ENCODE assay signal across 8 mouse cellular contexts in the genomic region with DNA sequence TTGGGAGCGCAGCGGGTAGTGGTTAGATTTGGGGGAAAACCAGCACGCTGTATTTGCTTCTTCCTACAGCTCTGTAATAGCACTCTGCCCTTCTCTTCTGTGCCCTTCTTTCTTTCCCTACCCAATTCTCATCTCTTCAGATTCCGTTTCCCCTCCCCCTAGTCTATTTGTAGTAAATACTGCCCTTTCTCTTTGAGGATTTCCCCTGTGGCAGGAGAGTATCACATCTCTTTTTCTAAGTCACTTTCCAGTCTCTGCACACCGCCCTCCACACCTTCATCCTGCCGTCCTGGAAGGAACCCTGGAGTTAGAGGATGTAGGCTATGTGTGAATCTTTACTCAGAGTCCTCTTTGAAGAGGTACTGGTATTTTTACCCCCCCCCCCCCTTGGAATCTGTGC. TPM values are rescaled to one million over a fixed set of nuclear protein-coding genes. Genes with fewer than 3 reads are reported as not detected.
DNase-seq lines count a peak whose midpoint lies in the region; ATAC-seq and TF ChIP-seq lines count a peak whose summit lies in the region.
"Had no signal": no experiment of that assay in that cellular context is flagged by ENCODE, and none has a peak within 500 bp of the region (broad histone marks: within the 10 kb centered on the region; RNA-seq: fewer than 3 reads in every experiment).

No protein-coding gene starts in this region.

- no peak overlapping the region for H3K27ac ChIP-seq in lung, embryonic 14.5 days (ENCODE audit: low read depth)
- no peak overlapping the region for H3K27ac ChIP-seq in forebrain, embryonic 11.5 days (ENCODE audit: low read depth, low read length)
- H3K27ac ChIP-seq in limb, embryonic 15.5 days, result no peak overlapping the region
- H3K27ac ChIP-seq in stomach, embryonic 15.5 days, result peak overlapping the region; percentile 26; the same call in 1 of the 2 replicates

- no peaks in the 10 kb centered on the region for H3K9me3 ChIP-seq in lung, embryonic 14.5 days (ENCODE audit: low read depth, low read length)
- no peaks in the 10 kb centered on the region for H3K9me3 ChIP-seq in forebrain, embryonic 11.5 days (ENCODE audit: control insufficient read depth, low read length)
- H3K9me3 ChIP-seq in limb, embryonic 15.5 days, result no peaks in the 10 kb centered on the region
- H3K9me3 ChIP-seq in stomach, embryonic 15.5 days, result no peaks in the 10 kb centered on the region

- peaks cover 6% of the 10 kb centered on the region; the same call in 1 of the 2 replicates for H3K4me1 ChIP-seq in lung, embryonic 14.5 days (ENCODE audit: insufficient read depth)
- H3K4me1 ChIP-seq in forebrain, embryonic 11.5 days (replicated peaks; ENCODE audit: control insufficient read depth, insufficient read depth, low read length), result peaks cover 2% of the 10 kb centered on the region; the same call in 1 of the 2 replicates
- H3K4me1 ChIP-seq in limb, embryonic 15.5 days, result peaks cover 21% of the 10 kb centered on the region
- peaks cover 5% of the 10 kb centered on the region; the same call in 1 of the 2 replicates for H3K4me1 ChIP-seq in stomach, embryonic 15.5 days

- no peak for TF ChIP-seq CTCF in lung, embryonic 14.5 days (IDR thresholded peaks at IDR 0.05; ENCODE audit: low read depth)

- no peak overlapping the region for H3K9ac ChIP-seq in lung, embryonic 14.5 days
- peak overlapping the region; percentile 98 for H3K9ac ChIP-seq in forebrain, embryonic 11.5 days (ENCODE audit: low read length)
- H3K9ac ChIP-seq in limb, embryonic 15.5 days, result no peak overlapping the region
- H3K9ac ChIP-seq in stomach, embryonic 15.5 days, result no peak overlapping the region

- 12% methylated on average over 6 of the region's 6 CpGs for WGBS in lung, embryonic 14.5 days
- WGBS in forebrain, embryonic 11.5 days, result 3% methylated on average over 6 of the region's 6 CpGs
- WGBS in limb, embryonic 15.5 days, result 12% methylated on average over 6 of the region's 6 CpGs
- WGBS in stomach, embryonic 15.5 days, result 16% methylated on average over 6 of the region's 6 CpGs

- H3K36me3 ChIP-seq in lung, embryonic 14.5 days (ENCODE audit: insufficient read depth), result peaks cover 12% of the 10 kb centered on the region
- no peaks in the 10 kb centered on the region for H3K36me3 ChIP-seq in forebrain, embryonic 11.5 days (ENCODE audit: control insufficient read depth, insufficient read depth, low read length)
- H3K36me3 ChIP-seq in limb, embryonic 15.5 days, result peaks cover 2% of the 10 kb centered on the region; the same call in 1 of the 2 replicates
- no peaks in the 10 kb centered on the region for H3K36me3 ChIP-seq in stomach, embryonic 15.5 days

- no peak for DNase-seq in lung, embryonic 14.5 days
- DNase-seq in lung, postnatal 4 days, result no peak
- DNase-seq in forebrain, embryonic 11.5 days (ENCODE audit: low spot score), result no peak
- no peak for DNase-seq in adrenal gland, postnatal 25 days
- DNase-seq: gastrocnemius, postnatal 25 days had no signal

- H3K4me2 ChIP-seq in lung, embryonic 14.5 days, result peak overlapping the region; percentile 91
- H3K4me2 ChIP-seq in forebrain, embryonic 11.5 days (ENCODE audit: low read depth, low read length, severe bottlenecking), result peak overlapping the region; percentile 84
- peak overlapping the region; percentile 83 for H3K4me2 ChIP-seq in limb, embryonic 15.5 days
- H3K4me2 ChIP-seq in stomach, embryonic 15.5 days, result peak overlapping the region; percentile 83

- H3K4me3 ChIP-seq in lung, embryonic 14.5 days (ENCODE audit: low read depth, low read length), result peak overlapping the region; percentile 87
- peak overlapping the region; percentile 82 for H3K4me3 ChIP-seq in forebrain, embryonic 11.5 days (ENCODE audit: low read depth, low read length)
- peak overlapping the region; percentile 60 for H3K4me3 ChIP-seq in limb, embryonic 15.5 days
- peak overlapping the region; percentile 76 for H3K4me3 ChIP-seq in stomach, embryonic 15.5 days (replicated peaks)

- no peak for ATAC-seq in lung, embryonic 14.5 days (ENCODE audit: insufficient read depth)
- no peak for ATAC-seq in forebrain, embryonic 11.5 days (replicated peaks; ENCODE audit: low FRiP score)
- no peak for ATAC-seq in limb, embryonic 15.5 days (ENCODE audit: insufficient number of reproducible peaks, low FRiP score, low TSS enrichment, low read depth)
- no peak for ATAC-seq in stomach, embryonic 15.5 days (ENCODE audit: insufficient read depth, low FRiP score, low read depth)
- no peak for ATAC-seq in activated CD4-positive, CD25-positive, alpha-beta regulatory T cell, adult 4 months

- no peaks in the 10 kb centered on the region for H3K27me3 ChIP-seq in lung, embryonic 14.5 days (ENCODE audit: insufficient read depth, low read length)
- H3K27me3 ChIP-seq in forebrain, embryonic 11.5 days (ENCODE audit: control insufficient read depth, insufficient read depth, low read length), result no peaks in the 10 kb centered on the region
- no peaks in the 10 kb centered on the region for H3K27me3 ChIP-seq in limb, embryonic 15.5 days
- no peaks in the 10 kb centered on the region for H3K27me3 ChIP-seq in stomach, embryonic 15.5 days (replicated peaks)

RNA-seq across cellular contexts. Expression of a gene that starts 1.9 kb away (rescaled TPM):
- 5.6 and 6.5 TPM in 2 replicates for polyA plus RNA-seq in lung, embryonic 14.5 days (2014; fragmentation: Nextera tagmentation; extraction: Ambion mirVana)
- 18.2 and 19.1 TPM in 2 replicates for polyA plus RNA-seq in forebrain, embryonic 11.5 days (2014; fragmentation: Nextera tagmentation; extraction: Ambion mirVana)
- polyA plus RNA-seq in limb, embryonic 15.5 days (2015; fragmentation: Nextera tagmentation; extraction: Ambion mirVana), result 21.3 and 22.4 TPM in 2 replicates
- polyA plus RNA-seq in stomach, embryonic 15.5 days (2015; fragmentation: Nextera tagmentation; extraction: Ambion mirVana), result 18.4 and 23.9 TPM in 2 replicates
- polyA plus RNA-seq in activated CD4-positive, CD25-positive, alpha-beta regulatory T cell, adult 4 months (2017; shearing (Covaris generic)), result under 1 TPM in 1 of 2 experiments, not detected in 1; 0.65 TPM
- total RNA-seq in adrenal gland, postnatal 25 days (2021), result 2.8 and 3.2 TPM in 2 replicates
